Mouse (Mus musculus) brain, adult 2 months (tissue): ENCODE measurements around the gene Slc22a20.
A peak's percentile ranks its signal among the peaks of the same experiment; 100 is the strongest.

Source experiments
- DNase-seq: peaks from one replicate; pipeline ENCODE4 v3.0.0; 2011; ENCODE audit warnings: low read depth, low spot score

Gene Slc22a20

DNA sequence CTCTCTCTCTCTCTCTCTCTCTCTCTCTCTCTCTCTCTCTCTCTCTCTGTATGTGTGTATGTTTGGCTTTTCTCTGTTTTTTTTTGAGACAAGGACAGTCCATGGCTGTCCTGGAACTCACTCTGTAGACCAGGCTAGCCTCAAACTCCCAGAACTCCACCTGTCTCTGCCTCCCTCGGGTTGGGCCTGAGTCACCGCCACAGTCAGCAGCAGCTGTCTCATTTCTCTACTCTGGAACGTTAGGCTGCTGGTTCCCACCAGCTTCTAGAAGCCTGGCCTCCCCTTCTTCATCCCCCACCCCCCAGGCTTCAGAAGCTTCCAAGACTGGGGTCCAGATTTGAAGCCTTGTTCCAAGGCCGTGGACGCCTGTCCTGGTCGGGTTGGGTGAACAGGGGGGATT is 3.6 kb upstream of the Slc22a20 start:
- no peak for DNase-seq

DNA sequence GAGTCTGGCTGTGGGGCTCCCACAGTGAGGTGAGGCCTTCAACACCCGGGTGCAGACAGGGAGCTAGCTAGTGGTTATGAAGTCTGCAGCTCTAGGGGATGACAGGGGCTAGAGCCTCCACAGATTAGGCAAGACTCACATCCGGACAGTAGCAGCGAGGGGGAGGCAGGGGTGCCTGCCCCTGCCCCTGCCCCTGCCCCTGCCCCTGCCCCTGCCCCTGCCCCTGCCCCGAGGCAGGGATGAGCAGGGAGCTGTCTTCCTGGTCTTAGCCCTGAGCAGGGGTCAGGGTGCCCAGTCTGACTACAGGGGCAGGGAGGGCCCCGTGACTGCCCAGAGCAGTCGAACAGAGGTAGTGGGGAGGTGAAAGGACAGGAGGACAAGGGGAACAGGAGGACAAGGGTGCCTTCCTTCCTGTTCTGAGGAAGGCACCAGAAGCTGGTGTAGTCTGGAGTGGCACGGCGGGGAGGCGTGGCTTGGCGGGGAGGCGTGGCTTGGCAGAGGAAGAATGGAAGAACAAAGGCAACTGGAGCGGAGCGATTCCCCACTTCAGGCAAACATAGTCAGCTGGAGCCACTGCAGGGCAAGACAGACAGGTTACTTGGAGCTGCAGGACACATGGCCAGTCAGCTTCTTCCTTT is 3.0 kb upstream of the Slc22a20 start:
- peak; percentile 42 for DNase-seq

DNA sequence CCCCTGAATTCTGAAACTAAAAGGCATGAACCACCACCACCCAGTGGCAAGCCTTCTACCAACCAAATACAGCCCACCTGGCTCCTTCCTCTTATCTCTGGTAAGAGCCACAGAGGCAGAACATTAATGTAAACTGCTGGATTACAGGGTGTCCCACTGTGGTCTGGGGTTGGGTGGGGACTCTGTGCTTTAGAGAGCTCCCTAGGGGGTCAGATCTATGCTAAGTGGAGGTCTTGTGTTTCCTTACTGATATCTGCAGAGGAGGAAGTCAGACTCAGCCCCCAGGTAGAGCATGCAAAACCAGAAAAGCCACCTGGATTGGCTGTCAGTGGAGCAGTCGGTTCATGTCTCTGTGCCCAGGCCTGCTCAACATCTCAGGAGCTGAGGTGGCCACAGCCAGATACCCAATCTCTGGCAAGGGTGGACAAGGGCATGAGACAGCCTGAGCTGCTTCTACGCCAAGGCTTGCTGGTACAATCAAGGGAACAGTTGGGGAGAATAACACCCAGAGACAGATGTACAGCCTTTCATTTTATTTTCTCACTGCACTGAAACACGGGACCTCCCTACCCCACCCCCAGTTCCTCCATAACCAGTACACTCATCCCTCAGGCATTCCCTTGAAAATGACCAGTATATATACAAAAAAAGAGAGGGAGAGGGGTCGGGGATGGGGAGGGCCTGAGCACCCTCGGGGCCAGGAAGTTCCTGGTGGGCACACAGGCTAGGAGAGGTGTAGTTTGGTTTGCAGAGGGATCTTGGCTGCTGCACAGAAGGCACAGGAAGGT is 2.3 kb upstream of the Slc22a20 start:
- no peak for DNase-seq

GRCm38 (mm10) chr19:5980477-5980876 is 5.5 kb downstream of the Slc22a20 start:
- no peak for DNase-seq

- DNase-seq = no peak
Measured at GRCm38 (mm10) chr19:5977717-5978116, 8.2 kb downstream of the Slc22a20 start.

- peak; percentile 30 for DNase-seq
Measured at GRCm38 (mm10) chr19:5975676-5976075, 10.3 kb downstream of the Slc22a20 start.

GRCm38 (mm10) chr19:5975112-5975511 is 10.8 kb downstream of the Slc22a20 start:
- DNase-seq = no peak

GRCm38 (mm10) chr19:5967664-5968063 is 18.3 kb downstream of the Slc22a20 start:
- DNase-seq = no peak

- no peak for DNase-seq
Measured at GRCm38 (mm10) chr19:5966786-5967185, 19.2 kb downstream of the Slc22a20 start.

DNA sequence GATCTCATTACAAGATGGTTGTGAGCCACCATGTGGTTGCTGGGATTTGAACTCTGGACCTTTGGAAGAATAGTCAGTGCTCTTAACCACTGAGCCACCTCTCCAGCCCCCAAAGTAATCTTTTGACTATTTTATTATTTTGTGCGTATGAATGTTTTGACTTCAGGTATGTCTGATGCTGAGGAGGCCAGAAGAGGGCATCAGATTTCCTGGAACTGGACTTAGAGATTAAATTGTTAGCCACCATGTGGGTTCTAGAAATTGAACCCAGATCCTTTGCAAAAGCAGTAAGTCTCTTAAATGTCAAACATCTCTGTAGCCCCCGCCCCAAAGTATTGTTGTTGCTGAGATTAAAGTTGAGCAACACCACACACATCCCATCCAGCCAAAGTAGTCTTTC is 20.0 kb downstream of the Slc22a20 start:
- DNase-seq = no peak

DNA sequence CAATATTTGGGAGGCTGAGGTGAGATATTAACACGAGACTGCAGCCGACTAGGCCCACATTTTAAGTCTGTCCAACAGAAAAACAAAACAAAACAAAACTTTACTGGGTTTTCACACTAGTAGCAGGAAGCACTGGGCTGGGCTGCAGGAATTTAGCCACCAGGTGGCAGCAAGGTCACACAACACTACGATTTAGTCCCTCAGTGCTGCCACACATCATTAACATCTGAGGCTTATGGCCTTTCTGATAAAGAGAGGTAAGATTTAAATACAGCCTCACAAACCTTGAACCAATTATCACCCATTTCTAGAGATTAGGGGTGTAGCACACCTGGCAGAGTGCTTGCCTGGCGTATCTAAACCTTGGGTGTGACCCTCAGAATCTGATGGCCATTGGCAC is 20.7 kb downstream of the Slc22a20 start:
- peak; percentile 89 for DNase-seq

DNA sequence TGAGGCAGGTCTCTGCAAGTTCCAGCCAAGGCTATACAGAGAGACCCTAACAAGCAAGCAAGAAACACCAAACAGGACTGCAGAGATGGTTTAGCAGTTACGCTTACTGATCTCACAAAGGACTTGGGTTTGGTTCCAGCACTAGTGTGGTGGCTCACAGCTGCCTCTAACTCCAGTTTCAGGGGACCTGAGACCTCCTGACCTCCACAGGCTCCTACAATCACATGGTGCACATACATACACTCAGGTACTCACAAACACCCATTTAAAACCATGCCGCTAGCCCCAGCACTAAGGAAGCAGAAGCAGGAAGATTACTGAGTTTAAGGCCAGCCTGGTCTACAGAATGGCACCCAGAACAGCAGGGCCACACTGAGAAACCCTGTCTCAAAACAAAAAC is 21.1 kb downstream of the Slc22a20 start:
- no peak for DNase-seq

GRCm38 (mm10) chr19:5963883-5964562 is 21.9 kb downstream of the Slc22a20 start, which contains the start of gene Pola2:
Gene Pola2, minus strand, starts transcription at chr19:5964202.
- DNase-seq = peak; percentile 92

DNA sequence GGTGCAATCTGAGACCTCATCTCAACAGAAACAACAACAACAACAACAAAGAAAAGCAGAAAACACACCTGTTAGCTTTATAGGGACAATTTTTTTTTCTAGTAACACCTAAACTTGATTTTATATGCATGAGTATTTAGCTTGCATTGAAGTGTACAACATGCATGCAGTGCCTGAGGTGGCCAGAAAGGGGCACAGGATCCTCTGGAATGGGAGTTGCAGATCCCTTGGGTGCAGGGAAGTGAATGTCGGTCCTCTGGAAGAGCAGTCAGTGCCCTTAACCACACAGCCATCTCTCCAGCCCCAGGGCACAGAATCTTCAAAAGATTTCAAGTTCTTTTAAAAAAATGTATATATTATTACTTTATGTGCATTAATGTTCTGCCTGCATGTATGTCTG is 23.3 kb downstream of the Slc22a20 start:
- no peak for DNase-seq

DNA sequence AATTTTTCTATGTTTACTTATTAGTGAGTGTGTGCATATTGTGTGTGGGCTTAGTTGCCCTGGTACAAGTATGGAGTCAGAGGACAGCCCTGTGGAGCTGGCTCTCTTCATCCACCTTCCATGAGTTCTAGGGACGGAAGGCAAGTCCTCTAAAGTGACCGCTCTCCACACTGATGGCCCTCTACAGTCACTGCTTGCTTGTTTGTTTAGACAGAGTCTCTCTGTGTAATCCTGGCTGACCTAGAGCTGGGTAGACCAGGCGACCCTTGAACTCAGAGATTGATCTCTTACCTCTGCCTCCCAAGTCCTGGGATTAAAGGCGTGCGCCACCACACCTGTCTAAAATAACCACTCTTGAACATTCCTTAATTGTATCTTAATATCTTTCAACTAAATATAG is 28.6 kb downstream of the Slc22a20 start:
- no peak for DNase-seq

- DNase-seq = peak; percentile 92
Measured at GRCm38 (mm10) chr19:5956685-5957084, 29.3 kb downstream of the Slc22a20 start.

DNA sequence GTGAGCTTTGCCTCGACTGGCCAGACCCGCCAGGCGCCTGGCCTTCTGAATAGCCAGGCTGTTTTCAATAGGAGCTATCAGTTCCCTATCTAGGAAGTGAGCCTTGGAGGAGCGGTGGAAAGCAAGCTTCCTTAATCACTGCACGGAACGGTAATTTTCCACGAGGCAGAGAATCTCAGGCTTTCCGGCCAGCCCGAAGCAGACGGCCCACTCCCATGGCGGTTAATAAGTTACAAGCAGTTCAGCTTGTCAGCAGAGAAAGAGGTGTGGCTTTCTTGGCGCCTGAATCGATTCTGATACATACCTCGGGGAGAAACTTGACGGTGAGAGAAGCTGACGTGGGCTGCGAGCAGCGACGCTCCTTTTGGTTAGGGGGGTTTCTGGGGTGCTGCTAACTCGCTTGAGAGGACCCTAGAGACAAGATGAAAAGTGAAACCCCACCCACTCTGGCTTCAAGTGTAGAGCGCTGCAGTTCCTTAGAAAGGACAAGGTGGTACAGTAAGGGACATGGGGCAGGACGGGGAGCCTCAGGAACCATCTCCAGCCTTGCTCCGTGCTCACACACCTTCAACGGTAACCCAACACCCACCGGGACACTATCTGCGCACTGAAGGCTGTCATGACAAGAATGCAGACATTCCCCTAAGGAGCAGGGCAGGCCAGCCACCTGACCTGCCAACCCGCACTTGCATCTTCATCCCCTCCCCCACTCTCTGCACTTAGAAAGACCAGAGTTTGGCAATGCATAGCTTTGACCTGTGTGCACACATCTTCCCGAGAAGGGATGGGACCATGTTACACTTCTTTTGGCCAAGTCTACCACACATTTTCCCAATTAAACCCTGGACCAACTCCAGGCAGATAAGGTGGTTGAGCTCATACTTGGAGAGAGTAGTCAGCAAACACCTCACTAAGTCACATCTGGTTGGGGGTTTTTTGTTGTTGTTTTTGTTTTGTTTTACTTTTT is 30.0 kb downstream of the Slc22a20 start:
- no peak for DNase-seq

- DNase-seq = no peak
Measured at GRCm38 (mm10) chr19:5954936-5955335, 31.0 kb downstream of the Slc22a20 start.

- no peak for DNase-seq
Measured at GRCm38 (mm10) chr19:5954031-5954710, 31.8 kb downstream of the Slc22a20 start.

GRCm38 (mm10) chr19:5953201-5953770 is 32.7 kb downstream of the Slc22a20 start:
- no peak for DNase-seq
